Mouse (Mus musculus) heart, embryonic 15.5 days (tissue): ENCODE measurements around the gene Wwox. TPM values are rescaled to one million over a fixed set of nuclear protein-coding genes. Genes with fewer than 3 reads are reported as not detected.

Experiments
- ATAC-seq: fragments of 200-750 bp; cut with Nextera tagmentation; replicated peaks from 2 replicates; pipeline ENCODE4 v1.8.0; 2017; ENCODE audit warnings: low read depth, moderate TSS enrichment; ENCODE audit not compliant: insufficient number of reproducible peaks, insufficient read depth, low FRiP score
- H3K27ac ChIP-seq: fragments of 300-500 bp; sonication (generic); 2 replicates; pipeline ENCODE4 v1.5.1; 2015; ENCODE audit warnings: mild to moderate bottlenecking, inconsistent platforms
- H3K27me3 ChIP-seq: fragments of 300-500 bp; sonication (generic); 2 replicates; pipeline ENCODE4 v1.6.1; 2015; ENCODE audit warnings: inconsistent platforms
- H3K36me3 ChIP-seq: fragments of 300-500 bp; sonication (generic); 2 replicates; pipeline ENCODE4 v1.6.1; 2015; ENCODE audit warnings: mild to moderate bottlenecking, inconsistent platforms
- H3K4me1 ChIP-seq: fragments of 300-500 bp; sonication (generic); replicated peaks from 2 replicates; pipeline ENCODE4 v1.6.1; 2015; ENCODE audit warnings: inconsistent platforms
- H3K4me2 ChIP-seq: fragments of 300-500 bp; sonication (generic); 2 replicates; pipeline ENCODE4 v1.6.1; 2015; ENCODE audit warnings: inconsistent platforms, mild to moderate bottlenecking, moderate library complexity
- H3K4me3 ChIP-seq: fragments of 300-500 bp; sonication (generic); 2 replicates; pipeline ENCODE4 v1.5.1; 2015; ENCODE audit warnings: mild to moderate bottlenecking, inconsistent platforms
- H3K9ac ChIP-seq: fragments of 300-500 bp; sonication (generic); 2 replicates; pipeline ENCODE4 v1.6.1; 2015; ENCODE audit warnings: mild to moderate bottlenecking, inconsistent platforms
- H3K9me3 ChIP-seq: fragments of 300-500 bp; sonication (generic); replicated peaks from 2 replicates; pipeline ENCODE4 v1.6.1; 2016; ENCODE audit warnings: inconsistent platforms
- WGBS: fragments of 180-500 bp; shearing (Covaris S2); methylation state at CpG from one replicate; pipeline ENCODE4 v1.1.7; 2015; ENCODE audit warnings: mixed read lengths; 5-methylcytosine and 5-hydroxymethylcytosine counted together
- polyA plus RNA-seq: library from polyadenylated mRNA; unstranded; fragments of >200 nt; fragmentation: Nextera tagmentation; extraction: Ambion mirVana; gene quantifications from 2 replicates; pipeline ENCODE4 v1.2.1, GENCODE M21; 2015

The Wwox gene
- polyA plus RNA-seq, 1 experiment from 2014 or later: 10.9 TPM

DNA sequence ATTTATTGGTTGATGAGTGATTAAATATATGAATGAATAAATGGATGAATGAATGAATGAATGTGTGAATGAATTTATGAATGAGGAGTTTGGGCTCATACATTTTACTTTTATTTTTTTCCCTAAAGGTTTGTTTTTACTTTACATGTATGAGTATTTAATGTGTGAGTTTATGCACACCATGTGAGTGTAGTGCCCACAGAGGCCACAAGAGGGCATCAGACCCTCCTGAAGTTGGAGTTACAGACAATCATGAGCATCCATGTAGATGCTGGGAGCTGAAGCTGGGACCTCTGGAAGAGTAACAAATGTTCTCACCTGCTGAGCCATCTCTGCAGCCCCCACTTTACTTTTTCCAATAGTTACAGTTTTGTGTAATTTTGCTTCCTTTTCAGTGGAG, 648.7 kb downstream of the Wwox start:
- Histone ChIP-seq H3K36me3 (no peaks in the 10 kb centered on the region), H3K4me3 (no peak overlapping the region), H3K4me1 (peaks cover 8% of the 10 kb centered on the region), H3K9me3 (no peaks in the 10 kb centered on the region), H3K27ac (no peak overlapping the region), H3K27me3 (no peaks in the 10 kb centered on the region), H3K4me2 (no peak overlapping the region), H3K9ac (no peak overlapping the region)
- ATAC-seq: no peak

DNA sequence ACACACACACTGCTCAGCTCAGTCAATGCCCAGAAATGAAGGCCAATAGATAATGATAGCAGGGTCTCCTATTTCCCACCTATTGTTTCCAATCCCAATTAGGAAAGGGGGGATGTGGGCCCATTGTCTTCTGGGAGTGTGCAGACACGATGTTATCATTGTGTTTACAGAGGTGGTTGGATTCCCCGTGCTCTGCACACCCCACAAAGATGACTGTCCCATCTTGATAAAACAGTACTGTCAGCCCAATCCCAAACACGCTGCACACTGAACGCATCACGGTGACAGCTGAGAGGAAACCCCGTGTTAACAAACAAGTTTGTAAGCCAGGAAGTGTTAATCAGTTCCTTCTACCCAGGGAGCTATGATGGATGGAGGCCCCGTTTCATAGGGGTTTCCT, 650.3 kb downstream of the Wwox start:
- Histone ChIP-seq H3K4me2 (no peak overlapping the region), H3K9ac (no peak overlapping the region), H3K4me3 (no peak overlapping the region), H3K36me3 (no peaks in the 10 kb centered on the region), H3K27ac (peak overlapping the region; percentile 36), H3K9me3 (no peaks in the 10 kb centered on the region), H3K27me3 (no peaks in the 10 kb centered on the region), H3K4me1 (peaks cover 8% of the 10 kb centered on the region)
- ATAC-seq: 0 out of 2 replicates have a peak, but pooled peaks have one; percentile 39
- 24% methylated on average over 7 of the region's 7 CpGs for WGBS

DNA sequence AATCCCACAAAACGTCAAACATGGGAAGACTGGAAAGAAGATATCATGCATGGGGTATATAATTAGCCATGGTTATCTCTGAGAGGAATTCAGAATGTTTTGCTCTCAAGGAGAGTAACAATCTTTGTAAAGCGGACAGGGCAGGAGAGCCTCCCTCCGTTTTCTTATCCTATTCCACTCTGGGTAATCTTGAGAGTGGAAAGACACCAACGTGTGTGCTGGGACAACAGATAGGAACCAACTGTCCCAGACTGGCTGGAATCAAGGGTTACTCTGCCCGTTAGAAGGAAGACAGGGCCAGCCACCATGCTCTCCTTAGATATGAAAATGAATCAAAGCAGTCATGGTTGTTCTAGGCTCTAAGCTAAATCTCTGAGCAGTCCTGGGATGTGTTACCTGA, 650.7 kb downstream of the Wwox start:
- no peak for ATAC-seq
- no peaks in the 10 kb centered on the region for H3K36me3 ChIP-seq
- no peaks in the 10 kb centered on the region for H3K27me3 ChIP-seq
- H3K27ac ChIP-seq: peak overlapping the region; percentile 36
- WGBS: 24% methylated on average over 5 of the region's 5 CpGs
- H3K4me1 ChIP-seq: peaks cover 8% of the 10 kb centered on the region
- H3K9me3 ChIP-seq: no peaks in the 10 kb centered on the region
- H3K4me3 ChIP-seq: no peak overlapping the region
- no peak overlapping the region for H3K9ac ChIP-seq
- H3K4me2 ChIP-seq: no peak overlapping the region

DNA sequence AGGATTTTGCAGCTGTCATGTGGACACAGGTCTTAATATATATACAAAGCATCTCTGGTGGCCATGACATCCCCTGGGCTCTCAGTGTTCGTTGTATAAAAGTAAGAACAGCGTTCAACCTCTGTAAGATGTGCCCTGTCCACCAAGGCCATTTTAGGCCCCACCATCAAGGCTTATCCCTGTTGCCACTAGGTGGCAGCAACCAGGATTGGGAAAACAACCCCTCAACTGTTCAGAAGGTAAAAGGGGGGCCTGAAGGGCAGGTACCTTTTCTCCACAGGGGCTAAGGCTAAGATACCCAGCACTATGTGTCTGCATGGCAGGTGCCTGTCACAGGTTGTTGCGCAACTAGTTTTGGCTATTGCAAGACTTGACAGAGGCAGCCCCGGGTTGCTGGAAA, 656.1 kb downstream of the Wwox start:
- ATAC-seq: no peak
- H3K9ac ChIP-seq: no peak overlapping the region
- no peaks in the 10 kb centered on the region for H3K27me3 ChIP-seq
- no peaks in the 10 kb centered on the region for H3K9me3 ChIP-seq
- WGBS: 85% methylated on average over 4 of the region's 4 CpGs
- no peak overlapping the region for H3K27ac ChIP-seq
- peaks cover 11% of the 10 kb centered on the region; the same call in 1 of the 2 replicates for H3K4me1 ChIP-seq
- H3K36me3 ChIP-seq: no peaks in the 10 kb centered on the region
- H3K4me3 ChIP-seq: no peak overlapping the region
- no peak overlapping the region for H3K4me2 ChIP-seq

DNA sequence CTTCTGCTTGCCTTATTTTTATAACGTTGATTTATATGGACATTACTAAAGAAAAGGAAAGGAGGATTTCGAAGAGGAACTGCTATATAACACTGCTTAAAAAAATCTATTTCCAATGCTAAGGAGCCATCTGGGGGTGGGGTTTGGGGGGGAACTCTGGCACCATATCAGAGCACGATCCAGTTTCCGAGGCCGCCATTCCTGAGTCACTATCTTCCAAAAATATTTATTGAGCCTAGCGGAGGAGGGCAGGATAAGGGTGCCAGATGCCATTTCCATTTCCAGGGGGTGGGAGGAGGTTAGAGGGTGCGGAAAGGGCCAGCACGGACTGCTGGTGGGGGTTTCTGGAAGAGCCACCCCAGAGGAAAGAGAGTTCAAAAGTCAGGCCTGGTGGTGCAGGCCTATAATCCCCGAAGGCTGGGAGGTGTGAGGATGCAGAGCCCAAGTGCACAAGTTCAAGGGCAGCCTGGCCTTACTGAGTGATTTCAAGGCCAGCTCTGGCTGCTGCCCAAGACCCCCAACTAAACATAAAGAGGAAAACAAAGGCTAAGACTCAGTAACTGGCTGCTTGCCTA, 658.6 kb downstream of the Wwox start:
- no peak overlapping the region for H3K27ac ChIP-seq
- no peaks in the 10 kb centered on the region for H3K9me3 ChIP-seq
- peaks cover 11% of the 10 kb centered on the region; the same call in 1 of the 2 replicates for H3K4me1 ChIP-seq
- H3K9ac ChIP-seq: no peak overlapping the region
- WGBS: 39% methylated on average over 9 of the region's 9 CpGs
- 0 out of 2 replicates have a peak, but pooled peaks have one; percentile 50 for ATAC-seq
- no peak overlapping the region for H3K4me3 ChIP-seq
- no peaks in the 10 kb centered on the region for H3K36me3 ChIP-seq
- H3K27me3 ChIP-seq: no peaks in the 10 kb centered on the region
- H3K4me2 ChIP-seq: no peak overlapping the region

DNA sequence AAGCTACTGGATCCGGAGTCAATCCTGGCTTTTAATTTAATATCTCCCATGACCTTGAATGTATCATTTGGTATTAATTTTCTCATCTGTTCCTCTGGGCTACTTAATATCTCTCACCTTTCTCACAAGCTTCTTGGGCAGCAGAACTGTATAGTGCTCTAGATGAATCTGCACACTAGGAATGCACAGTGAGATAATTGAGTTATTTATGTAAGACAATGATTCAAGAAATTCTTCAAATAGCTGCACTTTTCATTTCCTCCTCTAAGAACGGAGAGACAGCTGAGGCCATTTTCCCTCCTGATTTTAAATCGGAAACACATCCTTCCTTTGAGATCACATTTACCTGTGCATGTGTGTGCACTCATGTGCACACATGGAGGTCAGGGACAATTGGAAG, 669.9 kb downstream of the Wwox start:
- H3K27me3 ChIP-seq: no peaks in the 10 kb centered on the region
- no peak overlapping the region for H3K4me2 ChIP-seq
- no peak overlapping the region for H3K9ac ChIP-seq
- WGBS: 60% methylated on average over 3 of the region's 3 CpGs
- no peak overlapping the region for H3K4me3 ChIP-seq
- H3K36me3 ChIP-seq: no peaks in the 10 kb centered on the region
- no peak for ATAC-seq
- no peaks in the 10 kb centered on the region for H3K9me3 ChIP-seq
- H3K27ac ChIP-seq: no peak overlapping the region
- peaks cover 11% of the 10 kb centered on the region for H3K4me1 ChIP-seq

DNA sequence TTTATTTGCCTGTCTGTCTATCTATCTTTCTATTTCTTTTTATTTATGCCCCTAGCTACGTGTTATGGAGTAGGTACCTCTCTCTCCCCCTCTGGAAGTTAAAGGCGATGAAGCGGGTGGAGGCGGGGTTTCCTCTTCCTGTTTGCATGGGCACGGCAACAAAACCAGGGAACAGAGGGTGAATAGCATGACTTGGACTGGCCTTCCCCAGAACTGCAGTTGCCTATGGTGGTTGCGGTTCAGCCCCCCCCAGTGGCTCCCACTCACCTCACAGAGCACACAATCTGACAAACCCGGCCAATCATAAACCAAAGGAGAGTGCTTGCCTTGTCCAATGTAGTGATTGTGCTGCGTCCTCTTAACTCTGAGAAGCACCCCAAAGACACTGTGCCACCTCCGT, 671.0 kb downstream of the Wwox start:
- Histone ChIP-seq H3K36me3 (no peaks in the 10 kb centered on the region), H3K4me1 (peaks cover 11% of the 10 kb centered on the region), H3K27ac (no peak overlapping the region), H3K27me3 (no peaks in the 10 kb centered on the region), H3K9me3 (no peaks in the 10 kb centered on the region), H3K4me3 (no peak overlapping the region), H3K9ac (no peak overlapping the region), H3K4me2 (no peak overlapping the region)
- 60% methylated on average over 9 of the region's 9 CpGs for WGBS
- no peak; the same call in 1 of the 2 replicates for ATAC-seq

DNA sequence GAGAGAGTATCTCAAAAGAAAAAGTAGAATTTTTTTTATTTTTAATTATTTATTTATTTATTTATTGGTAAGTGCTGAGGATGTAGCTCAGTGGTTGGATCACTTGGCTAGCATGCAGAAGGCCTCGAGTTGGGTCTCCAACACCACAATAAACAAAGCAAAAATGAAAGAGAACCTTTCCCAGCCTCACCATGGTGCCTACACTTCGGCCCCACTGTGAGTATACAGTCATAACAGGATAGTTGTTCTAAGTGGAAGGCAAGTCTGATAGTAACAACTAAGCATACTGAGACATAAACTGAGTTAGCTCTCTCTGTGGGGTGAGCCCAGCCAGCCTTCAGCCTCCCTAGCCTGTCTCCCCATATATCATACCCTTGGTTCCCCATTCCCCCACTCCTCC, 672.6 kb downstream of the Wwox start:
- no peak overlapping the region for H3K4me2 ChIP-seq
- H3K4me1 ChIP-seq: peaks cover 11% of the 10 kb centered on the region
- no peaks in the 10 kb centered on the region for H3K9me3 ChIP-seq
- no peak overlapping the region for H3K9ac ChIP-seq
- 83% methylated on average over 2 of the region's 2 CpGs for WGBS
- H3K27ac ChIP-seq: no peak overlapping the region
- no peak overlapping the region for H3K4me3 ChIP-seq
- no peak for ATAC-seq
- no peaks in the 10 kb centered on the region for H3K27me3 ChIP-seq
- H3K36me3 ChIP-seq: no peaks in the 10 kb centered on the region

DNA sequence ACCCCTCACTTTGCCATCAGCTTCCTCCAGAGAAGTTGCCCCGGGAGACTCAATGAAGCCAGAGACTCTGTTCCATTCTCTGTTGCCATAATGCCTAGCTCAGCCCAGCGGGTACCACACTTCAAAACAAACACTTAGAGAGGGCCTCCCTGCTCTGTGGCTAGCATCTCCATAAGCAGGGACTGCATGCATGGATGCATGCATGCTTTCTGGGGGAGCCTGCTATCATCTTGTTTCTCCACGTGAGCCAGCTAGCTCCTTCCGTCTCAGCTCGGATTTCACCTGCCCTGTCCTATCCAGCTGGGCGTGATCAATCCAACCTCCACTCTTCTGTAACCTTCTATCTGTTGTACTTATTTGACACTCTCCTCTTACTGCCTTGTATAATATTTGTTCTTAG, 675.0 kb downstream of the Wwox start:
- H3K4me1 ChIP-seq: peaks cover 7% of the 10 kb centered on the region
- H3K4me2 ChIP-seq: no peak overlapping the region
- no peak overlapping the region for H3K4me3 ChIP-seq
- H3K9ac ChIP-seq: no peak overlapping the region
- ATAC-seq: no peak
- H3K27me3 ChIP-seq: no peaks in the 10 kb centered on the region
- H3K36me3 ChIP-seq: no peaks in the 10 kb centered on the region
- no peaks in the 10 kb centered on the region for H3K9me3 ChIP-seq
- H3K27ac ChIP-seq: no peak overlapping the region
- 54% methylated on average over 6 of the region's 6 CpGs for WGBS

DNA sequence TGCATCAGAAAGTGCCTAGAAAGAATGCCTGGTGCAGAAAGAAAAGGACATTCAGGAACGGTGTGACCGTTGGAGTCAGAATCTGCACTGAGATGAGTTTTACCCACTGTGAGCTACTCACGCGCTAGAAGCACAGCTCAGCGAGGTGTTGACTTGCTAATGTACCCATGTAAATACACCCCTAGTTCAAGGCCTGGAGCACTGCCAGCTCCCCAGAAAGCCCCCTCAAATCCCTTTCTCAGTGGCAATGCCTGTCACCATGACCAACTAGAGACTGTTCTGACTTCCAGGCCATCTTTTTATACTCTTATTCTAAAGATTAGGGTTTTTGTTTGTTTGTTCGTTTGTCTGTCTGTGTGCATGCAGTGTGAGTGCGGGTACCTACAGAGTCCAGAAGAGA, 686.6 kb downstream of the Wwox start:
- H3K4me2 ChIP-seq: no peak overlapping the region
- no peak overlapping the region for H3K9ac ChIP-seq

DNA sequence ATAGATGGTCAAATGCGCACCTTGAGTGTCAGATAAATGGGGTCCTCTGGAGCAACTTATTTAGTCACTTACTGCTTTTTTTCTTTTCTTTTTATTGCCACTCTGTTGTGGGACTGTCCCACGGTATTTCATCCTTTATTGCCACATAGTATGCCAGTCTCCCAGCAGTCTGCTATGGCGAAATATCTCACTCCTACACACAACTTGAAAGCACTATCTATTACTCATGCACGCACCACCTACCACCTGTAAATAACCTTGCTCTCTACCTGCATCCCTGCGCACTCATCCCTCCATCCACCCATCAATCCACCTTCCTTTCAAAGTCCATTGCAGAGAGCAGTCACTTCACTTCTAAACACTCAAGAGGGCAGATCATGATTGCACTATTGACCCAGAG, 687.2 kb downstream of the Wwox start:
- Histone ChIP-seq H3K9me3 (no peaks in the 10 kb centered on the region), H3K27me3 (no peaks in the 10 kb centered on the region), H3K4me2 (no peak overlapping the region), H3K36me3 (no peaks in the 10 kb centered on the region), H3K9ac (no peak overlapping the region), H3K27ac (no peak overlapping the region), H3K4me1 (no peaks in the 10 kb centered on the region), H3K4me3 (no peak overlapping the region)
- WGBS: 95% methylated on average over 5 of the region's 5 CpGs
- ATAC-seq: no peak

More for the DNA sequence above, 686.6 kb downstream of the Wwox start:
- H3K4me1 ChIP-seq: no peaks in the 10 kb centered on the region
- ATAC-seq: no peak
- H3K9me3 ChIP-seq: no peaks in the 10 kb centered on the region
- no peak overlapping the region for H3K4me3 ChIP-seq
- H3K27me3 ChIP-seq: no peaks in the 10 kb centered on the region
- H3K27ac ChIP-seq: no peak overlapping the region
- WGBS: 74% methylated on average over 7 of the region's 7 CpGs
- H3K36me3 ChIP-seq: no peaks in the 10 kb centered on the region

DNA sequence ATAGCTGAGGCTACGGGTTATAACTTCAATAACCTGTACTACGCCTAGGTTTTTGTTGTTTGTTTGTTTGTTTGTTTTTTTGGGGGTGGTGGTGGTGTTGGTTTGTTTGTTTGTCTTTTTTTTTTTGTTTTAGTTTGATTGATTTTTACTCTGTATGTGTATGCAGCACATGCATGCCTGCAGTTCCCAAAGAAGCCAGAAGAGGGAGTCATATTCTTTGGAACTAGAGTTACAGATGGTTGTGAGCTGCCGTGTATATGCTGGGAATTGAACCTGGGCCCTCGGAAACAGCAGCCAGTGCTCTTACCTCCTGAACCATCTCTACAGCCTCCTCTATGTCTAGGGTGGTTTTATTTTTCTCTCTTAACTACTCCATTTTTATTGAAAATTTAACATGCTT, 689.9 kb downstream of the Wwox start:
- no peak overlapping the region for H3K27ac ChIP-seq
- 94% methylated on average over 4 of the region's 4 CpGs for WGBS
- no peak overlapping the region for H3K4me2 ChIP-seq
- H3K9ac ChIP-seq: no peak overlapping the region
- H3K4me3 ChIP-seq: no peak overlapping the region
- H3K36me3 ChIP-seq: no peaks in the 10 kb centered on the region
- ATAC-seq: no peak
- no peaks in the 10 kb centered on the region for H3K27me3 ChIP-seq
- H3K9me3 ChIP-seq: no peaks in the 10 kb centered on the region
- no peaks in the 10 kb centered on the region for H3K4me1 ChIP-seq
